Mouse (Mus musculus) megakaryocyte-erythroid progenitor cell, adult 5-6 weeks (primary cell): ENCODE results near the gene Dyrk3. TPM values are rescaled to one million over a fixed set of nuclear protein-coding genes. Genes with fewer than 3 reads are reported as not detected.

ENCODE experiments used
- ATAC-seq: replicated peaks from 2 replicates; pipeline ENCODE4 v1.8.0; 2016; ENCODE audit warnings: mild to moderate bottlenecking, inconsistent platforms; ENCODE audit not compliant: severe bottlenecking, poor library complexity, low FRiP score, low TSS enrichment
- total RNA-seq, 2 experiments: library from RNA; stranded (forward) in 1 of 2; stranded (reverse) in 1 of 2; fragments of 200-1000, 215-1000 nt in 1 of 2; fragments of >200 nt in 1 of 2; fragmentation: Nextera tagmentation in 1 of 2; gene quantifications; 2 replicates each; pipeline ENCODE4 v1.2.3; 2014 to 2017

Gene Dyrk3
- total RNA-seq, 2 experiments from 2014 or later, result 19.6 to 31.3 TPM

GRCm38 (mm10) chr1:131089525-131090127 lies 48.5 kb downstream of the Dyrk3 start:
- ATAC-seq, result no peak

- no peak for ATAC-seq
Measured at GRCm38 (mm10) chr1:131088547-131088946, 49.6 kb downstream of the Dyrk3 start.

GRCm38 (mm10) chr1:131086907-131087306 lies 51.2 kb downstream of the Dyrk3 start:
- no peak for ATAC-seq

- no peak for ATAC-seq
Measured at GRCm38 (mm10) chr1:131085957-131086739, 52.0 kb downstream of the Dyrk3 start.

- no peak for ATAC-seq
Measured at GRCm38 (mm10) chr1:131085272-131085671, 52.9 kb downstream of the Dyrk3 start.

- 0 out of 2 replicates have a peak, but pooled peaks have one; percentile 14 for ATAC-seq
Measured at GRCm38 (mm10) chr1:131084289-131084688, 53.9 kb downstream of the Dyrk3 start.

GRCm38 (mm10) chr1:131083609-131084008 lies 54.5 kb downstream of the Dyrk3 start:
- no peak for ATAC-seq

GRCm38 (mm10) chr1:131083122-131083521 lies 55.0 kb downstream of the Dyrk3 start:
- ATAC-seq, result no peak

GRCm38 (mm10) chr1:131080686-131081085 lies 57.5 kb downstream of the Dyrk3 start:
- ATAC-seq, result no peak

- ATAC-seq, result peak; percentile 65
Measured at GRCm38 (mm10) chr1:131079762-131080161, 58.4 kb downstream of the Dyrk3 start.

GRCm38 (mm10) chr1:131078761-131079330 lies 59.3 kb downstream of the Dyrk3 start:
- no peak for ATAC-seq

Other genes starting within 250 kb of the Dyrk3 start
- not detected in 2 replicates for gene Il20, start 226.9 kb downstream of the Dyrk3 start, total RNA-seq (2014; fragmentation: Nextera tagmentation)
- gene Il20, start 226.9 kb downstream of the Dyrk3 start, total RNA-seq (2017), result not detected in 2 replicates
- gene Il19, start 198.2 kb downstream of the Dyrk3 start, total RNA-seq (2014; fragmentation: Nextera tagmentation), result not detected in 2 replicates
- not detected in 2 replicates for gene Il19, start 198.2 kb downstream of the Dyrk3 start, total RNA-seq (2017)
- not detected in 2 replicates for gene Il10, start 118.5 kb downstream of the Dyrk3 start, total RNA-seq (2014; fragmentation: Nextera tagmentation)
- not detected in 2 replicates for gene Il10, start 118.5 kb downstream of the Dyrk3 start, total RNA-seq (2017)
- gene Mapkapk2, start 40.5 kb downstream of the Dyrk3 start, total RNA-seq (2014; fragmentation: Nextera tagmentation), result 43.1 and 46.2 TPM in 2 replicates
- gene Mapkapk2, start 40.5 kb downstream of the Dyrk3 start, total RNA-seq (2017), result 37.1 and 42.6 TPM in 2 replicates
- 73.6 and 79.4 TPM in 2 replicates for gene Eif2d, start 14.8 kb upstream of the Dyrk3 start, total RNA-seq (2014; fragmentation: Nextera tagmentation)
- 37.4 and 48.3 TPM in 2 replicates for gene Eif2d, start 14.8 kb upstream of the Dyrk3 start, total RNA-seq (2017)
- 19.8 and 20.0 TPM in 2 replicates for gene Rassf5, start 106.9 kb upstream of the Dyrk3 start, total RNA-seq (2014; fragmentation: Nextera tagmentation)
- gene Rassf5, start 106.9 kb upstream of the Dyrk3 start, total RNA-seq (2017), result 26.0 and 28.0 TPM in 2 replicates
- 11.1 and 11.2 TPM in 2 replicates for gene Ikbke, start 141.3 kb upstream of the Dyrk3 start, total RNA-seq (2014; fragmentation: Nextera tagmentation)
- 1.9 and 4.3 TPM in 2 replicates for gene Ikbke, start 141.3 kb upstream of the Dyrk3 start, total RNA-seq (2017)